Mouse (Mus musculus) ES-CJ7 (cell line): ENCODE measurements around the gene Dnm3.

Source experiments
- DNase-seq: peaks from one replicate; pipeline ENCODE4 v3.0.0; 2011; ENCODE audit warnings: low read depth, low spot score

Dnm3 gene

DNA sequence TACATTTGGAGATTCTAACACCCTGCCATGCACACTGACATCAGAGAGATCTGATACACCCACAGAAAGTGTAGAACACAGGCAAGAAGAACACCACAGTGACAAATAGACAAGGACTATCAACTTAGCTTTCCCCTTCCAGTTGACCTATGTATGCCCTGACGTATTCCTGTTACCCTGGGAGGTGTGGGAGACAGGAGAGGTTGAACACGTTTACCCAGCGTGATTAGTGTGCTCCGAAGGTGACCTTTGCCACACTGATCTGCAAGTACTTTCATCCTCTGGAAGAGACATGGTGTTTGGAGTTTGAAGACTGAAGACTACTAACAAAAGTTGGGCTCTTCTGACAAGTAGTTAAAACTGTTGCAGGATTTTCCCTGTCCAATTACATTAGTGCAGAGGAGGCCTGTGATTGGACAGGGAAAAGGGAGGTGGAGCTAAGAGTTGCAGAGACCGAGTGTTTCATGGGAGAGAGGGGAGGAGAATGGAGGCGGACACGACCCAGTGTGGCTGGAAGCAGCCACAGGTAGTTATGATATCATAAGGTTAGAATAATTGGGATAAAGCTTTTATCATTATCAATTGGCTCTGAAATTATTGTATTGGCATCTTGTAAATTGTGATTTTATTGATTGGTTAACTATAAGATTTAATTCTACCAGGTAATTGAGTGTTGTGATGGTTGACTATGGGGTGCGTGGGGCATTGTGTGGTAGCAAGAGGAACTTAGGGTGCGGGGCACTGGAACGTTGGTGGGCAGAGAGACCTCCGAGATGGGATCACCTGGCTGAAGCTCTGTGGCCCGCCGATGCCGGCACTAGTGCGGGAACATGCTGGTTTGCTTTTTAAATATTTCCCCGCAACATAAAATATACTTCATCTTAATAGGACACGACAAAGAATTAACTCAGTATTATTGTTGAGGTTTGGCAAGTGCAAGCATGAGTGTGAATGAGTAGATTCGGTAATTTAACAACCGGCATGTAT is 519.6 kb downstream of the Dnm3 start:
- DNase-seq, result no peak

GRCm38 (mm10) chr1:161955846-161956245 is 522.0 kb downstream of the Dnm3 start:
- DNase-seq, result no peak

DNA sequence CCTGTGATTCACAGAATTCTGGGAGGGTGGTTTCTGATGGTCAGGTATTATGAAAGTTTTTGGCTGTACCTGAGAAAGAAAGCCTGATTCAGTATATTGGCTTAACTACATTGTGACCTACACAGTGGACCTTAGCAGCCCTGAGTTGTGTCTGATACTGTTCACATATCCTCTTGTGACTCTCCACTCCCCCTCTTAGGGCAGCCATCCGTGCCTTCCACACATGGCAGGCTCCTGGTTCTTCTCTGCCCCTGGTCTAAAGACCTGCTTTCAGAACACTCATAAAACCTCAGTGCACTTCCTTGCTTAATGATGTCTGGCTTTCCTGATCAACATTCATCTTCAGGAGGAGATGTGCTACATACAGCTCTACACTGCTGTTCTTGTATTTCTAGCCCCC is 525.2 kb downstream of the Dnm3 start:
- DNase-seq, result no peak

DNA sequence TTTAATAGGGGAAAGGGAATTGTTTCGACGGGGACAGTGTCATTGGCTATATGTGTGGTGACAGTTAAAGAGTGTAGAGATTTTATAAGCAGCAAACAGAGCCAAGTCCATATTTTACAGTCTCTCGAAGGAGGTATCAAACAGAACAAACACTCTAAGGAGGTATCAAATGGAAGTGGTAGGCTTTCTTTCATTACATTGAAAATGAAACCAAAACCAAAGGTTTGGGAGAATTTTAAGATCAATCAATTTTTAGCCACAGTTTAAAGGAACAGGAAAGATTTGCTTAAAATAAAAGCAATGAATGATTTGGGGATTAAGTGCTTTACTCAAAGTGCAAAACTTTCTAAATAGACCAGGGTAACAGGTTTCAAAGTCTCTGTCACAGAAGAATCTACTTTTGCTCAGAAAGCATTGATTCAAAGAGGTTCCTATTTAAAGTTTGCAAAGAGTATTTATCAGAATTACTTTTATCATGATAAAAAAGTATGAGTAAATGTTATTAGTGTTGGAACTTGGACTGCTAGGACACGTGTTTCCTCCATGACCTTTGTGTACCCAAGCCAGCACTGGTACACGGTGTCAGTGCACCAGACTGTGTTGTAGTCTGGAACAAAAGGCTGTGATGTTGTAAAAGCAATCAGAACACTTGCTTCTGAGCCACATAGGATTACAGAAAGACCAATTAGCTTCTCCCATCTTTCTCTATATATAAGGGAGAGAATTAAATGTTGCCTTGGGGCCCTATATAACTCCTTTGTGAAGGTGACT is 526.6 kb downstream of the Dnm3 start:
- DNase-seq, result no peak

DNA sequence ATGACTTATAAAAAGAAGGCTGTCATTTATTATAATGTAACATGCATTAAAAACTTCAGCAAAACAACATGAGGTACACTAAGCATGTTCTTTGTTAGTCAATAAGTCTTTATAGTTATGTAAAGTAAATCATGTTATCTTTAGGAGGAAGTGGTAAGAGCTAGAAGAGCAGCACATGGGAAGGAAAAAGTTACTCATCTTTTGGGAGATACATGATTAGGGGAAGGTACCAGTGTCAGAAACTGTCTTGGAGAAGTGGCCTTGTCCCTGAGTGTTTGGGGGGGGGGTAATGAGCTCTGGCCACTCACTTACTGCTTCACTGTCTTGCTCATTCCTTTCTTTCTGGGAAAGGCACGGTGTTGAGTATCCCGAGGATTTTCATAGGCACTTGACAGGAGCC is 535.8 kb downstream of the Dnm3 start:
- no peak for DNase-seq
